Mouse (Mus musculus): ENCODE results near the gene Hjurp.

The Hjurp gene

GRCm38 (mm10) chr1:88261706-88262105 lies 15.7 kb downstream of the Hjurp start:
- DNase-seq (ENCODE audit: low read depth, low spot score), result no peak

DNA sequence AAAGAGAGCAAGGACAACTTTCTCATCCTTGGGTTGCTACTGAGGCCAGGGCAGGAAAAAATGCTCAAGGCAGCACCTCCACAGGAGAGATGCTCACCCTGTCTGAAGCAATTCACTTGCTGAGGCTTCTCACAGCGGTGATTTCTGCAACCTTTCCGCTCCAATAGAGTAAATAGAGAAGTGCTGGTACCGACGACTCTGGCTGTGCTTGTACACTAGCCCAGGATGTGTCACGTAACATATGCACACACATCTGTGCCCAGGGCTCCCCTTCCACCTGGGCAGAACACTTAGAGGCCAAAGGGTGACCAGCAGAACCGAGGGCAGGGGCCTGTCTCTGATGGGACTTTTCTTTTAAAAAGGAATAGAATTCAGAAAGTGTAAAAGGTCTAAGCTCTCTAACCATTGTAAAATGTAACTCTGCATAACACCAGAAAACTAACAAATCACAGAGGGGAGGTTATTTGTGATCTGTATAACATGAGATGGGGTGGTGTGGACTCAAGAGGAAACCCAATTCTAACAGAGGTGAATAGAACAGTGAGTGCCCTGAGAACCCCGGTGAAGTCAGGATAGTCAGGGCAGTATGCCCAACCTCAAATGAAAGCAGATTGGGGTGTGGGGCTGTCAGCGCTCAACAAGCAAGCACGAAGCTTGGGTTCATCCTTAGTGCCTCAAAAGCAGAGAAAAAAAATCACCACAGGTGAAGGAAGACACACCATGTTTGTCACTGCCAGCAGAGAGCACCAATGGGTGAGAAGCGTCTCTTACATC lies 16.6 kb downstream of the Hjurp start:
- DNase-seq (ENCODE audit: low read depth, low spot score), result no peak

- DNase-seq (ENCODE audit: low read depth, low spot score), result no peak
Measured at GRCm38 (mm10) chr1:88260114-88260513, 17.3 kb downstream of the Hjurp start.

DNA sequence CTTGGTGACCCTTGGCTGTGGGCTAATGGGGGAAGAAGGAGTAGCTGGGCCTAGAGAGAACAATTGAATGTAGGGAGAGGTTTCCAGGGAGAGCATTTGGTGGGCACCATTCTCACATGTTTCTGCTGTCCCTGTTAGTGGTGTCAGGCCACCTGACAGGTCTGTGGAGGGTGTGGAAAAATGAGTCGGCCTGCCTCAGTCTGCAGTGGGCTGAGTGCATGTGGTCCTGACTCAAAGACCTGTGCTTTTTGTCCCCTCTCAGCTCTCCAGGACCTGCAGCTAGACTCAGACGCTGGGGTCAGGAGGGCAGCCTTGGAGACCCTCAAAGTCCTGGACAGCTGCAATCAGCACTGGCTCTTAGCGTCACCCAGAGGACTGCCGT lies 17.8 kb downstream of the Hjurp start:
- DNase-seq (ENCODE audit: low read depth, low spot score), result no peak

DNA sequence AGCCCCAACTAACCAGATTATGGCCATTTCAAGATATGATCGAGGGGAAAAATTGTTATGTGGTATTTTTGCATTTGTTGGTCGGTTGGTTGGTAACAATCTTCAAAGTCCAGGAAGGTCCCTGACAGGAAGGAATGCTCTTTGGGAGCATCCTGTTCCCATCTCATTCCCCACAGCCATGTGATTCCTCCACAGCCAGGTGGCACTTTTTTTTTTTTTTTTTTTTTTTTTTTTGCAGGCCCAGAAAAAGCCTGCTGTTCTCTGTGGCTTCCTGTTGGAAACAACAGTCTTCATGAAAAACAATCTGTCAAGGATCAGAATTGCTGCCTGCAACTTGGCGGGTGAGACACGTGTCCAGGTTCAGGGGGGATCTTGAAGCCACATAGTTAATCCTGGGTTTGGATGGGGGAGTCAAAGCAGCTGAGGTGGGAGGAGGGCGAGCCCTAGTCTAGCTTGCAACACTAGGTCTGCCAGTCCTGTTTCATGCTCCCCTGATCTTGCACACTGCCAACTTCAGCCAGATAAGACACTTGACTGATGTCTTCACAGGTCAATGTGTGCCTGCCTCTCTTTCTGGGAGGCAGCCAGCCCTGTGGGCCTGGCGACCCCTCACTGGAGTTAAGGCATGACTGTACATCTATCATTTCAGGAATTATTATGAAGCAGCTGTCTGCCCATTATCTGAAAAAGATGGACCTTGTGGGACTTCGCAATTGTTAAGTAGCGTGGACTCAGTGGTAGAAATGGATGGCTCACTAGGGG lies 18.4 kb downstream of the Hjurp start:
- peak; percentile 44 for DNase-seq (ENCODE audit: low read depth, low spot score)

DNA sequence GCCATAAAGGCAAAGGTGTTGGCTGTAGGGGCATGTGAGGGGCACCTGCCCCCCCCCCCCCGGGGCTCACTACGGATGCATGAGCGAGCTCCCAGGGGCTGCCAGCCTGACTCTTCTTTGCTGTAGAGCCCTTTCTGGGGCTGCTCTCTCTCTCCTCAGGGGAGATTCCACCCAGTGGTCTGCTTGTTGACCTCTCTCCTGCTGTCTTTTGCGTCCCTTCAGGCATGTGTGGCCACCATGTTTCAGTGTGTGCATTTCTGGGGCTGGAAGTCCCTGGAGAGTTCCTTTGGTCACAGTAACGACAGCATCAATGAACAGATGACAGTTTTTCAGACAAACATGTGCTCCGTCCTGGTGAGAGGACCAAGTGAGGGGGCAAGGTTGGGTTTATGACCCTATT lies 19.1 kb downstream of the Hjurp start:
- no peak for DNase-seq (ENCODE audit: low read depth, low spot score)

- no peak for DNase-seq (ENCODE audit: low read depth, low spot score)
Measured at GRCm38 (mm10) chr1:88257681-88258080, 19.8 kb downstream of the Hjurp start.

DNA sequence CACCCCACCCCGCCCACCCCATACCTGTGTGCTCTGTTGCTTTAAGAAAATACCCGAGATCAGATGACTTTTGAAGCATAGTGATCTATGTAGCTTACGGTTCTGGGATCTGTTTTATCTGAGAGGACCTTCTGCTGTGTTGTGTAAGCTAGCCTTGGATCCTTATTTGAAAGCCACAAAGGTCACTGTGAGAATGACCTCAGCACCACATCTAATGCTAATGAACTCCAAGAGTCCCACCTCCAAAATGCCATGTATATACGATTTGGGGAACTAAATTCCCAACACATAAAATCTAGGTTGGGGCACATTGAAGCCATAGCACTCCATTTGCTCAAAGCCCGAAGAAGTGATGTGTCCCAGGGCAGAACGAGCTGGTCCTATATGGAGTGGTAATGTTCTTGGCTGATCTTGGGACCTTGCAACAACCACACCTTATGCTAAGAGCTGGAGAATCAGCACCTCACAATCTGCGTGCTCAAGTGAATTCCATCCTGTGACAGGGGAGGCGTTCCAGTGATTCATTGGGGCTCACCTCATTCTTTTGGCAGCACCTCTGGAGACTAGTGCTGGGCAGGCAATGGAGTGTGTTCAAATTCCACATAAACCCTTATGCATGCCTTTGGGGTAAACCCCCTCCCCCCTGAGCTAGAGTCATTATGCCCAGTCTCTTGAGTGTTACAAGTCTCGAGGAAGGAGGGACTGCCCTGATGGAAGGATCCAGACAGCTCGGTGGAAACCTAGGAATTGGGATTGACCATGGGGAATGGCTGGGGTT lies 20.4 kb downstream of the Hjurp start:
- DNase-seq (ENCODE audit: low read depth, low spot score), result no peak

DNA sequence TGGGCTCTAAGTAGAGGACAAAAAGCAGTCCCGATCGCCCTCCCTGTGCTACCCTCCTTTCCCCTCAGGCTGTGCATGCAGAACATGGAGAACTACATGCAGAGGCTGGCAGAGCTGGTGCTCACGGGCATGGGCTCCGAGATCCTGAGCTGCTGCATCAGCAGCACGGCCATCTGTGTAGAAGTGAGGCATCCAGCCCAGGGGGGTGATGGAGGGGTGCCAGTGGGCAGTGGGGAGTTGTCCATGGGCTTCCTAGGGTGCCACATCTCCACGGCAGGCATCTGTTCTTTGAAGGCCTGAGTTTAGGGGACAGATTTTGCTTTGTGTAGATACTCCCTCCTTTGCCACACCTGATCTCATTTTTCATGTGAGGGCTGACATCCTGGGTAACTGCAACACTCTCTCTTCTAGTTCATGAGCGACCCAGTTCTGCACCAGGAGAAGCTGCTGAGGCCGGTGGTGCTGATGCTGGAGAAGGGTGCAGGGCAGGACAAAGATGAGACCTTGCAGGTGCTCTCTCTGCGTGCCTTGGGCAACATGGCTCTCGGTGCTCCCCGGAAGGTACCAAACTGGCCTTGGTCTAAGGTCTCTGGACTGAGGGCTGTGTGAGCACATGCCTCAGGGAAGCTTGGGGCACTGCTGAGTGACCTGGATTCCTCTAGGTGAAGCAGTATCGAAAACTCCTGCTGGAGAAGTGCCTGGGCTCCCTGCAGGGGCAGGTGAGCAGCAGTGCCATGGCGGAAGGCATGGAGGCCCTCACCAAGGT lies 21.3 kb downstream of the Hjurp start:
- no peak for DNase-seq (ENCODE audit: low read depth, low spot score)

DNA sequence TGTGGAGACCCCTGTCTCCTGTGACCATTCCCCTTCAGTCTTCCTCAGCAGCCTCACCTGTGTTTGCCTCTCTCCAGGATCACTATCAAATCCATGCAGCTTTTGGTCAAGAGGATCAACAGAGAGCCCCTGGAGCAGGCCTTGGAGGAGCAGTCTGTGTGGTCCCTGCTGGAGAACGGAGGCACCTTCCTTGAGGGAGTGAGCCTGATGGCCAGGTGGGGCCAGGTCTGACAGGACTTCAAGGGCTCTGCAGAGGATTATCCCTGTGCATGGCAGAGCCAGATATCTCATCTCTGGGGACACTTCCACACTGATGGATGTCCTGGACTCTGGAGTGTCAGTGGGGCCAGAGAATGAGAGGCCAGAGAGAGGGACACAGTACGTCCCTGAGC lies 22.0 kb downstream of the Hjurp start:
- DNase-seq (ENCODE audit: low read depth, low spot score), result no peak

- DNase-seq (ENCODE audit: low read depth, low spot score), result no peak
Measured at GRCm38 (mm10) chr1:88254793-88255465, 22.5 kb downstream of the Hjurp start.

DNA sequence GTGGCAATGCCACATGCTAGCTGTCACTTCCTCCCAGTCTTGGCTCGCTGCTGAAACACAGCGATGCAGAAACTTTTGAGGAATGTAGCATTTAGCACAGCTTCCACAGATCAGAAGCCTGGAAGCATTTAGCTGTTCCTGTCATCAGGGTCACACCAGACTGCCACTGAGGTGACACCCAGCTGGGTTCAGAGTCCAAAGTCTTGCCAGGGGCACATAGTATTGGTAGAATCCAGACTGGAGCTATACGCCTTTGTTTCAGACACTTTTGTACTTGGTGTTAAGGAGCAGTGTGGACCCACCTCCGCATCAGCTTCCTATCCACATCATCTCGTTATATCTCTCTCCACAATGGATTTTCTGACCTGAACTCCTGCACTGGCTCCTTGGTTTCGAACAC lies 23.9 kb downstream of the Hjurp start:
- DNase-seq (ENCODE audit: low read depth, low spot score), result no peak

- DNase-seq (ENCODE audit: low read depth, low spot score), result no peak
Measured at GRCm38 (mm10) chr1:88253106-88253505, 24.3 kb downstream of the Hjurp start.

- no peak for DNase-seq (ENCODE audit: low read depth, low spot score)
Measured at GRCm38 (mm10) chr1:88250023-88250422, 27.4 kb downstream of the Hjurp start.

- DNase-seq (ENCODE audit: low read depth, low spot score), result no peak
Measured at GRCm38 (mm10) chr1:88249596-88249995, 27.8 kb downstream of the Hjurp start.

DNA sequence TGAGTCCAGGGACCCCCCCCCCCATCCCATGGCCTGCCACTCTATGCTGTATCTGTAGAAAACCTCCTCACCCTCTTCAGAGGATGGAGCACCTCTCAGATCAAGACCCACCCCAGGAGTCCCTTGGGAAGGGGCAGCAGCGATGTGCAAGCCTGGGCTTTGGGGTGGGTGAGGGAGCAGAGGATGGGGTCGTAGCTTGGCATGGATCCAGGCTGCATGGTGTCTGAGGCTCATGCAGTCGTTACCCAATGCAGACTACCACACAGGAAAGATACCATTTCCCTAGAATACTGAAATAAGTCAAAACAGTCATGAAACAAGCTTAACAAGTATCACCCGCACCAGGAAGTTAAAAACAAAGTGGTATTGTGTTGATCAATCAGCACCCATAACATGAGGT lies 28.8 kb downstream of the Hjurp start:
- no peak for DNase-seq (ENCODE audit: low read depth, low spot score)

DNA sequence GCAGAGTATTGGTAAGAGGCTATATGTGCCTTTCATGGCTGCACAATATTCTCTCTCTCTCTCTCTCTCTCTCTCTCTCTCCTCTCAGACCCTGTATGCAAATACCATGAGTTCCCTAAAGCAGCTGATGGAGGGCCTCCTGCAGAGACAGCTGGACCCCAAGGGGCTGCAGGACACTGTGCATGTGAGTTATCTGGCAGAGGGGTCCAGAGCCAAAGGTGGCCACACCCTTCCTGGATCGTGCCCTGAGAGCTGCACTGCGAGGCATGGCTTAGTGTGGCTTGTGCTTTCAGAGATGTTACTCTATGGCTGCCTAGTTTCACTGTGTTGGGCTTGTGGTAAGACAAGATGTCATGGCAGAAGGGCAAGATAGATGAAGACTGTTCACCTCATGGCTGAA lies 29.8 kb downstream of the Hjurp start:
- DNase-seq (ENCODE audit: low read depth, low spot score), result no peak

DNA sequence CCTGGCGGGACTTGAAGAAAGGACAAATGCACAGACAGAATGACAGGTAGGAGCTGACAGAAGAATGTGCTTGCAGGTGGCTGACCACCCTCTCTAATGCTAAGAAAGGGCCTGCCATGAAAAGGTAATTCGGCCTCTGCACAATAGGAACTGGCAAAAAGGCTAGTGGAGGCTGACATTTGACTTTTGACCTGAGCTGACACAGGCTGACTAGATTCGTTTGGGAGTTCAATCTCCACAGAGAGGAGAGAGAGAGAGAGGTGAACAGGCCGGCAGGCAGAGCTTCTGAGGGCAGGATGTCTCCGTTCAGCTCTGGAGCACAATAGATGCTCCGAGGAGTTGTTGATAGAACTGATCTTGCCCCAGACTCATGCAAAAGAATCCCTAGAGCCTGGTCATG lies 31.0 kb downstream of the Hjurp start:
- DNase-seq (ENCODE audit: low read depth, low spot score), result no peak

DNA sequence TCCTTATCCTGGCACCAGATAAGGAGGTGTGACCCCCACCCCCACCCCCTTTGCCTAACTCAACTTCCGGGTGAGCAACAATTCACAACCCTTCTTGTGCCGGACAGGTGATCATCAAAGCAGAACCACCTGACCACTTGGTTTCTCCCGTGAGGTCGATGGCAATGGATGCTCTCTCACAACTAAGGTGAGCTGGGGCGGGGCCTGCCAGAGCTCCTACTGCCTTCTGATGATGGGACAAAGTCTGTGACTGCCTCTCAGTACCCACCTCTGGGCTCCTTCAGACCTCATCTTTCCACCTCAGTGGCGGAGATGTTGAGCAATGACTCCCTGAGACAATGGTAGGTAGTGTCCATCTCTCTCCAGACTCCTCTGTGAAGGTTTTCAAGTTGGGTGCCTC lies 31.6 kb downstream of the Hjurp start:
- DNase-seq (ENCODE audit: low read depth, low spot score), result no peak

DNA sequence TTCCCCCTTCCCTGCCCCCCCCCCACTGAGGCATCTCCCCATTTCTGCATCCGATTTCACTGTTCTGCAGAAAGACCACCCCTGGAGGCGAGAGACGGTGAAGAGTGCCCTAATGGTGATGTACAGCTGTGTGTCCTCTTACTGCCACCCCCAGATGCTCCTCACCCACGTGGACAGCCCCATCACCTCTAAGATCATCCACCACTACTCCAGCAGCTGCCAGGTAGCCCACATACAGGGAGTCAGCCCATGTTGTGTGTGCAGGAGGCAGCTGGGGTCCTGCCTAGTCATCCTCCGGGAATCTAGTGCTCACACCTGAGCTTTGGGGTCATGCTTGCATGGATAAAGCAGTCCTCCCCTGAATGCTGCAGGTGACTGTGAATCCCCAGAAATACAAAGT lies 33.6 kb downstream of the Hjurp start:
- no peak for DNase-seq (ENCODE audit: low read depth, low spot score)

DNA sequence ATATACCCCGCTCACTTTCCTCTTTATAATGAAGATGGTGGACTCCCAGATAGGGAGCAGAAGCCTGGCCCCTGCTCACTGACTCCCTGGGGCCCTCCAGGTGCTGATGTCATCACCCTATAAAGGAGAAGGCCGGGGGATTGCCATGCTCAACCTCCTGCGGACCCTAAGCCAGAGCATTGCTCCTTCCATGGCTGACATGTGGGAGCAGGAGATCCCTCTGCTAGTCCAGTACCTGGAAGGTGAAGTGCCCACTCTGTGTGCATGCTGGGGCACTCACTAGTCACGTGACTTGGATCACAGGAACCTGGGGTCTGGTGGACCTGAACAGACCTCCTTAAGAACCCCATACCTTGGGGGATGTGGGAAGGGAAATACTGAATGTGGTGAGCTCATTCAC lies 36.9 kb downstream of the Hjurp start:
- no peak for DNase-seq (ENCODE audit: low read depth, low spot score)

Measured in mesoderm, embryonic 11.5 days (tissue).